Mouse (Mus musculus) hindbrain, embryonic 15.5 days (tissue): ENCODE measurements at regions not wholly inside any gene's neighbourhood (a gene's known extent, or its start where the extent isn't known, plus 50 kb on each side); places are given as distances from the start of the nearest gene placed in this dataset.

Experiments used
- ATAC-seq: fragments of 200-750 bp; cut with Nextera tagmentation; 2 replicates; pipeline ENCODE4 v1.8.0; 2017; ENCODE audit warnings: low read depth, moderate number of reproducible peaks, moderate TSS enrichment; ENCODE audit not compliant: low FRiP score
- H3K27ac ChIP-seq: fragments of 300-500 bp; sonication (generic); replicated peaks from 2 replicates; pipeline ENCODE4 v1.5.1; 2015; ENCODE audit warnings: mild to moderate bottlenecking, inconsistent platforms
- H3K27me3 ChIP-seq: fragments of 300-500 bp; sonication (generic); 2 replicates; pipeline ENCODE4 v1.6.1; 2015; ENCODE audit warnings: control low read depth, inconsistent platforms
- H3K36me3 ChIP-seq: fragments of 300-500 bp; sonication (generic); 2 replicates; pipeline ENCODE4 v1.6.1; 2015; ENCODE audit warnings: control low read depth, inconsistent platforms
- H3K4me1 ChIP-seq: fragments of 300-500 bp; sonication (generic); replicated peaks from 2 replicates; pipeline ENCODE4 v1.6.1; 2015; ENCODE audit warnings: control low read depth, inconsistent platforms
- H3K4me2 ChIP-seq: fragments of 300-500 bp; sonication (generic); 2 replicates; pipeline ENCODE4 v1.6.1; 2015; ENCODE audit warnings: moderate library complexity, mild to moderate bottlenecking, inconsistent platforms
- H3K4me3 ChIP-seq: fragments of 300-500 bp; sonication (generic); 2 replicates; pipeline ENCODE4 v1.5.1; 2015; ENCODE audit warnings: mild to moderate bottlenecking, inconsistent platforms
- H3K9ac ChIP-seq: fragments of 300-500 bp; sonication (generic); 2 replicates; pipeline ENCODE4 v1.6.1; 2015; ENCODE audit warnings: inconsistent platforms
- H3K9me3 ChIP-seq: fragments of 300-500 bp; sonication (generic); 2 replicates; pipeline ENCODE4 v1.6.1; 2016; ENCODE audit warnings: control low read depth, inconsistent platforms
- WGBS: fragments of 180-500 bp; shearing (Covaris S2); methylation state at CpG from one replicate; pipeline ENCODE4 v1.1.7; 2015; 5-methylcytosine and 5-hydroxymethylcytosine counted together

DNA sequence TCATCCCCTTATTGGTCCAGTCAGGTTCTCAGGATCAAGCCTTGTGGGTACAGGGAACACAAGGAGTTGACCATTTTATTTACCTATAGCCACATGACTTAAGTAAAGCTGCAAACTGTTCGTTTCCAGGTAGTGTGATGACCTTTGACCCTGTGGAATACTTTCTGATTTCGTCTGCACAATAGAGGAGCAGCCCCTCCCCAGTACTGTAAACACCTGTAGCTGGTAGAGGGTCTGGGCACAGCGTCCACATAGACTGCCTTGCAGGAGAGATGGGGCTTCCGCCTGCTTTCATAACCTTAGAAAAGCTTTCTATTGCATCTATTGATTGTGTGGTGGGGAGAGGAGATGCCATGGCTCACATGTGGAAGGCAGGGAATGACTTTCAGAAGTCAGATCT is 105.2 kb upstream of the Tsc22d1 start:
- ATAC-seq, result no peak
- H3K36me3 ChIP-seq, result no peaks in the 10 kb centered on the region
- H3K4me2 ChIP-seq, result no peak overlapping the region
- H3K9me3 ChIP-seq, result no peaks in the 10 kb centered on the region
- H3K4me1 ChIP-seq, result peaks cover 21% of the 10 kb centered on the region
- H3K27ac ChIP-seq, result no peak overlapping the region
- H3K9ac ChIP-seq, result no peak overlapping the region
- H3K4me3 ChIP-seq, result no peak overlapping the region
- H3K27me3 ChIP-seq, result no peaks in the 10 kb centered on the region
- WGBS, result 85% methylated on average over 4 of the region's 4 CpGs

DNA sequence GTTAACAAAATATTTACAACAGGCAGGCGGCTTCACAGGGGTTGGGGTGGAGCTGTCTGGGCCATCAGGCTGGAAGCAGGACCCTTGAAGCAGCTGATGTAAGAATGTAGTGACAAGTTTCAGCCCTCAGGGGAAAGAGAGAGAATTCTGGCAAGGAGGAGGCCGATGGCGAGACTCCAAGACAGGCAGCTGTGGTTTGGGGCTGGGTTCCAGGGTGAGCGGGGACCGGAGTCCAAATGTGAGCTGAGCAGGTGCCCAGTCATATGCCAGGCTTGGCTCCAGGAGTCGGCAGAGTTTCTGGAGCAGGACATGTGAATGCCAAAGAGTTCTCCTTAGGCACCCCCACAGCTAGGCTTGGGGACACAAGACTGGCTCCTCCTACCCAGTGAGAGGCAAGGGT is 104.5 kb upstream of the Tsc22d1 start:
- 57% methylated on average over 6 of the region's 6 CpGs for WGBS

DNA sequence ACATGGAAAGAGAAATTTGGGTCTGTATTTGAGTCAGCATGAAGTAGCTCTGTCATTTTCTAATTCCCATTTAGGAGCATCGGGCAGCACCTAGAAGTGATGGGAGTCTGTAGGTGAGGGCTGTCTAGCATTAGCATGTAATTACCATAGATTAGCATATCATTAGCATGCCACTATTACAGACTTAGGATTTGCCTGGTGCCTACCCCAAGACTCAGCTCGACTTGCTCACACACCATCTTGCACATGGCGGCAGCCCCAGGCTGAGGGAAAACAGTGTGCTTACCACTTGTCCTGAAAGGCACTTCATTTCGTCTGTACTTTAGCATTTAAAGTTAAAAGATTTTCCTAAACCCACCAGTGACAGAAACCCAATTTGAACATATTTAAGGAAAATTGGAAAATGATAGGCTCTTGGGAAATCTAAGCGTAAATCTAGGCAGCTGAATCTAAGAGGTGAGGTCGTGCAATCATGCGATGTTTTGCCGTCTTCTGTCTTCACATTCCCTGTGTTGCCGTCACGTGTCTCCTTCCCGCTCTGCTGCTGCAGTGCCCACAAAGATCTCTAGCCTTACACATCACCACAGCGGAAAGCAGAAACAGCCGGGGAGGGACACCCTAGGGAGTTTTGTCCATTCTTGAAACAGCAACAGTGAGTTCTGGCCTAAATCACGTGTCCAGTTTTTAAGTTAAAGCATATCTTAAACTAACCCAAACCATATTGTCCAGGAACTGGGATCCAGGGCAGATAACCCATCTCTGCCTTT is 101.2 kb upstream of the Tsc22d1 start:
- WGBS, result 42% methylated on average over 14 of the region's 14 CpGs
- no peak overlapping the region for H3K4me3 ChIP-seq
- 0 out of 2 replicates have a peak, but pooled peaks have one; percentile 46 for ATAC-seq

More for the DNA sequence above, 104.5 kb upstream of the Tsc22d1 start:
- no peaks in the 10 kb centered on the region for H3K9me3 ChIP-seq
- H3K27ac ChIP-seq, result no peak overlapping the region
- H3K27me3 ChIP-seq, result no peaks in the 10 kb centered on the region
- H3K4me1 ChIP-seq, result peaks cover 21% of the 10 kb centered on the region
- no peak overlapping the region for H3K4me2 ChIP-seq
- no peak overlapping the region for H3K9ac ChIP-seq
- no peaks in the 10 kb centered on the region for H3K36me3 ChIP-seq
- ATAC-seq, result peak; percentile 86
- no peak overlapping the region for H3K4me3 ChIP-seq

DNA sequence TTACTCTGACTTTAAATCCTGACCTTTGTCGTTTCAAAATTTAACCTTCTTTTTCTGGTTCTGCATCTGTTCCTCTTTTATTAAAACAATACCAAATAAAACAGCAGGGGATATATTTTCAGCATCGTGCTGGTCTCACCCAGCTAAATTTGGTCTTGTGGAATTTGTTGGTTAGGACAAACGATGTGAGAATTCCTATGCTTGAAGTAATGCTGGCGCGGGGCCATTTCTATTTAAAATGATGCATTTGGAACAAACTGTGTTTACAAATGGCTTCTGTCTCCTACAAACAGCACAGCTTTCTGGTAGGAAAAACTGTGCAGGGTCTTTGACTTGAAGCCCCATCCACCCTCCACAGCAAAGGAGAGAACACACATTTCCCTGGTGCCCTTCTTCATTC is 96.3 kb upstream of the Tsc22d1 start:
- Histone ChIP-seq H3K9ac (no peak overlapping the region), H3K4me3 (no peak overlapping the region), H3K4me1 (peaks cover 6% of the 10 kb centered on the region; the same call in 1 of the 2 replicates), H3K27ac (no peak overlapping the region), H3K27me3 (no peaks in the 10 kb centered on the region), H3K9me3 (no peaks in the 10 kb centered on the region), H3K36me3 (no peaks in the 10 kb centered on the region), H3K4me2 (no peak overlapping the region)
- WGBS, result 66% methylated on average over 5 of the region's 5 CpGs
- no peak for ATAC-seq

More for the DNA sequence above, 101.2 kb upstream of the Tsc22d1 start:
- Histone ChIP-seq H3K36me3 (no peaks in the 10 kb centered on the region), H3K27ac (no peak overlapping the region), H3K9ac (no peak overlapping the region), H3K4me2 (peak overlapping the region; percentile 6; the same call in 1 of the 2 replicates), H3K4me1 (peaks cover 15% of the 10 kb centered on the region), H3K9me3 (no peaks in the 10 kb centered on the region), H3K27me3 (no peaks in the 10 kb centered on the region)

DNA sequence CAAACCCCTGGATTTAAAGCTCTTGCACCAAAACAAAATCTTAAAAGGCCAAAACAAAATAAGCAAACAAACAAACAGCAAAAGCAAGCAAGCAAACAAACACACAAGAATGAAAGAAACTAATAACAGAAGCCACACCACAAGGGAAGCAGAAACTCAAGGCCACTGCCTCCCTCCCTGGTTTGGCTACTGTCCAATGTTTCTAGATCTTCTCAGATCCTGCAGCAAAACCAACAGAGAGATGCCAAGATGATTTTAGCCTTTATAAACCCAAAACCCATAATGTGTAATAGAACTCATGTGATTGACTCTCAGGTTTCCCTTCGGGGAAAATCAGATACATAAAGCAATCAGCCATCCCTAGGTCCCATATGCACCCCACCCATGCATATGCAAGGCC is 90.5 kb upstream of the Tsc22d1 start:
- ATAC-seq, result no peak
- 89% methylated on average over 1 of the region's 1 CpGs for WGBS
- no peak overlapping the region for H3K9ac ChIP-seq
- no peak overlapping the region for H3K4me3 ChIP-seq
- no peaks in the 10 kb centered on the region for H3K27me3 ChIP-seq
- H3K4me1 ChIP-seq, result no peaks in the 10 kb centered on the region
- H3K9me3 ChIP-seq, result no peaks in the 10 kb centered on the region
- H3K4me2 ChIP-seq, result no peak overlapping the region
- no peak overlapping the region for H3K27ac ChIP-seq
- H3K36me3 ChIP-seq, result no peaks in the 10 kb centered on the region

DNA sequence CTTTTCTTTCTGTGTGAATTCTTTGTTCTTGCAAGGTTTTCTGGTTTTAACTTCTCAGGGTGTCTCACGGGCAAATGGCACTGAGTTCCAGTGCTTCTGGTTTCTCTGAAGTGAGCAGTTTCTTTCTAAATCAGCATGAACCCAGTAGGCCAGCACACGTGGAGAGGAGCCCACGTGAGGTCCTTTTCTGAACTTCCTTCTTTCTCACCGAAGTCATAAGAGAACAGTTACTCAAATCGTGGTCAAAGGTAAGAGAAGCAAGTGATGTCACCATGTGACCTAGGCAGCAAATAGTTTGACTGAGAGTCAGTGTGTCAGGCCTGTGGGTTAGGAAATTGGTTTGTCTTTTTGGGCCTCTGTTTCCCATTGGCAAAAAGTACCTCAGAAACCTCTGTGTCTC is 84.8 kb upstream of the Tsc22d1 start:
- Histone ChIP-seq H3K9ac (no peak overlapping the region), H3K27ac (no peak overlapping the region), H3K4me1 (peaks cover 11% of the 10 kb centered on the region), H3K9me3 (no peaks in the 10 kb centered on the region), H3K36me3 (no peaks in the 10 kb centered on the region), H3K4me3 (no peak overlapping the region), H3K27me3 (no peaks in the 10 kb centered on the region), H3K4me2 (no peak overlapping the region)
- WGBS, result 83% methylated on average over 5 of the region's 5 CpGs
- no peak for ATAC-seq

DNA sequence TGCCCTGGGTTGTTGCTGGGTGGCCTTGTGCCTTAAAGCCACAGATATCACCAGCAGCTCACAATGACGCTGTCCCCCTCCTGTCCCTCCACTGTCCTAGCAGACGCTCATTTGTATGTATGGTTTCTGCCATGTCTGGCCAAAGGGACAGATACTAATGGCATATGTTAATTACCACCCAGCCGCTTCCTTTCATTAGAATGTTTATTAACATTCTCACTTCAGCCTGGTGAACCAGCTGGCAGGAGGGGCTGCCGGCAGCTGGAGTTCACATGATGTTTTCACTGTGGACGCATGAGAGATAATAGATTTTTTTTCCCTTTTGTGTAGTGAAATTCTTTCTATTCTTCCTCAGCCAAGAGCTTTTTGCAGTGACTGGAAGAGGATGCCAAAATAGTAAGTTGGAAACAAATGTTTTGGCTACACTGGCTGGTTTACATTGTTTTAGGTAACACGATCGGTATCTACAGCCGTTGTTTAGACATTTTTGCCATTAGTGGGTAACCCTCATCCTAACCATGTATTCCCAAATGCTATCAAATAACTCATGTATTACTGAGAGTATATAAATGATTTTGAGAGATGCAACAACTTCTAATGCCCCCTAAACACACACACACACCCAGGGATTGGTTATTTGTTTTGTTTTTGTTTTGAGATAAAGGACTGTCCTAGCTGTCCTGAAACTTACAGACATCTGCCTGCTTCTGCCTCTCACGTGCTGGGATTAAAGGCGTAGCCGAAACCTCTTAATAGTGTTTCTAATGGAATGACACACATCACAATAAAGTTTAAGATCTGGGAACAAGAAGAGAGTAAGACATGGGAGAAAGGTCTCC is 83.0 kb upstream of the Tsc22d1 start:
- H3K4me2 ChIP-seq, result peak overlapping the region; percentile 28
- peak; percentile 84 for ATAC-seq
- H3K27me3 ChIP-seq, result no peaks in the 10 kb centered on the region
- 0 out of 2 replicates have a peak overlapping the region, but pooled peaks have one; percentile 9 for H3K27ac ChIP-seq
- H3K4me1 ChIP-seq, result peaks cover 11% of the 10 kb centered on the region
- H3K4me3 ChIP-seq, result no peak overlapping the region
- WGBS, result 9% methylated on average over 11 of the region's 11 CpGs
- H3K9me3 ChIP-seq, result no peaks in the 10 kb centered on the region
- no peaks in the 10 kb centered on the region for H3K36me3 ChIP-seq
- H3K9ac ChIP-seq, result no peak overlapping the region

DNA sequence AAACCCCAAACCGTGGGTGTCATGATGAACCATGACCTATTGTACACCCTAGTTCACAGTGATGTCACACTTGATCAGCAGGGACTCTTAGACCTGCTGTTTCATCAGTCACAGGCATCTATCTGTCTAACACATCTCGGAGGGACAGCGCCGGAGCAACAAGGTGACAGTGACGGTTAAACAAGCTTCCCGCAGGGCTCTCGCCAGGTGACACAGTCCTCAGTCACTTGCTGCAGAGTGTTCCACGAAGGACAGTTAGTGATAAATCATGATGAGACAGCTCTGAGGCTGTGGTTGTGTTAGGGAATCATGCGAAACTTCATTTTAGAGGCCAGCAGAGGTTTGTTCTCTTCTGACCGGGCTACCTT is 82.4 kb upstream of the Tsc22d1 start:
- Histone ChIP-seq H3K4me1 (peaks cover 11% of the 10 kb centered on the region), H3K4me2 (no peak overlapping the region), H3K27ac (no peak overlapping the region), H3K4me3 (no peak overlapping the region), H3K27me3 (no peaks in the 10 kb centered on the region), H3K9me3 (no peaks in the 10 kb centered on the region), H3K9ac (no peak overlapping the region), H3K36me3 (no peaks in the 10 kb centered on the region)
- peak; percentile 56; the same call in 1 of the 2 replicates for ATAC-seq
- WGBS, result 26% methylated on average over 10 of the region's 10 CpGs

DNA sequence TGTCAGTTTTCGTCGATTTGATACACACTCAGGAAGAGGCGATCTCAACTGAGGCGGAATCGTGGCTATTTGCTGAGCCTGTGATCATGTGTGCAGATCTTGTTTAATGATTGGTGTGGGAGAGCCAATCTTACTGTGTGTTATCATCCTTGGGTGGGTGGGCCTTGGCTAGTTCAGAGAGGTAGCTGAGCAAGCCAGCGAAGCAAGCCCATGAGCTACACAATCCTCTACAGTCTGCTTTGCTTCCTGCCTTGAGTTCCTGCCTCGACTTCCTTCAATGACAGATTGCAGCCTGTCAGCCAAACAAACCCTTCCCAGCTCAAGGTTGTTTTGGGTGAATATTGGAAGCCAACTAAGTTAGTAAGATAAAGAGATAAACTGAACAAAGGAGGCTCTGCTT is 74.0 kb upstream of the Tsc22d1 start:
- 96% methylated on average over 7 of the region's 7 CpGs for WGBS
- Histone ChIP-seq H3K4me3 (no peak overlapping the region), H3K27ac (no peak overlapping the region), H3K36me3 (no peaks in the 10 kb centered on the region), H3K27me3 (no peaks in the 10 kb centered on the region), H3K4me1 (no peaks in the 10 kb centered on the region), H3K4me2 (no peak overlapping the region), H3K9me3 (no peaks in the 10 kb centered on the region), H3K9ac (no peak overlapping the region)
- ATAC-seq, result no peak

DNA sequence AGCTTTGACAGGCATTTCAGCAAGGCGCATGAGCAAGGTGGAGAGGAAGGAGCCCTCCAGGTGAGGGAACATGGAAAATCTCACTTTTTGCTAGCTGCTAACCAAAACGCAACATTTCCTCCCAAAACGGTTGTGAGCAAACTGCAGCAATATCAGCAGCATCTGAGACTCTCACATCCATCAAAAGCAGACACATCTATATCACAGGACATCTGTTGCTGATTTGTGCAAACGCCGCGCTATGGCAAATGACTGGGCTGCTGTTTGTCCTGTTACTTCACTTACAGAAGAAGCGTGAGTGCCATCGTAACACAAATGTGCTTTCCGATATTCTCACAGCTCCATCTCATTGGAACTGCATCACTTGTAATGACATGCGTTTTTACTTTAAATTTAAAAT is 73.5 kb upstream of the Tsc22d1 start:
- H3K9ac ChIP-seq, result no peak overlapping the region
- H3K27ac ChIP-seq, result no peak overlapping the region
- 83% methylated on average over 10 of the region's 10 CpGs for WGBS
- ATAC-seq, result no peak
- no peak overlapping the region for H3K4me3 ChIP-seq
- H3K36me3 ChIP-seq, result no peaks in the 10 kb centered on the region
- H3K9me3 ChIP-seq, result no peaks in the 10 kb centered on the region
- no peaks in the 10 kb centered on the region for H3K4me1 ChIP-seq
- H3K27me3 ChIP-seq, result no peaks in the 10 kb centered on the region
- no peak overlapping the region for H3K4me2 ChIP-seq

DNA sequence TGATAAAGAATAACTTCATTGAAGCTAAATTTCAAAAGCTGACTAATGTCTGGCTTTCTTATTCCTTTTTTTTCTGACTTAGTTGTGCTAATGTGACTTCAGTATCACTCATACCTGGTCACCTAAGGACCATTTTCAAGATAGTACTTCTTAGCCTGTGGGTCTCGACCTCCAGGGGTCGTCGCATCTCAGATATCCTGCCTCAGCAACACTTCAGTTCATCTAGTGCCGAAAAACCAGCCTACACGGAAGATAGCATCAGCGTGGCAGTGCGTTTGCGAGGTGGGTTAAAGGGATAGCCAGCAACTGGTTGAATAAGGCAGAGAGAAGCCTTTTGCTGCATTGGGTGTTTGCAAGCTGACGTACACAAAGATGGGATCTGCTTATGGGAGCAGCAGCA is 62.9 kb upstream of the Tsc22d1 start:
- no peaks in the 10 kb centered on the region for H3K4me1 ChIP-seq
- no peak overlapping the region for H3K4me2 ChIP-seq
- H3K9ac ChIP-seq, result no peak overlapping the region
- no peak for ATAC-seq
- 63% methylated on average over 9 of the region's 9 CpGs for WGBS
- no peak overlapping the region for H3K4me3 ChIP-seq
- H3K36me3 ChIP-seq, result no peaks in the 10 kb centered on the region
- H3K9me3 ChIP-seq, result no peaks in the 10 kb centered on the region
- no peak overlapping the region for H3K27ac ChIP-seq
- no peaks in the 10 kb centered on the region for H3K27me3 ChIP-seq

DNA sequence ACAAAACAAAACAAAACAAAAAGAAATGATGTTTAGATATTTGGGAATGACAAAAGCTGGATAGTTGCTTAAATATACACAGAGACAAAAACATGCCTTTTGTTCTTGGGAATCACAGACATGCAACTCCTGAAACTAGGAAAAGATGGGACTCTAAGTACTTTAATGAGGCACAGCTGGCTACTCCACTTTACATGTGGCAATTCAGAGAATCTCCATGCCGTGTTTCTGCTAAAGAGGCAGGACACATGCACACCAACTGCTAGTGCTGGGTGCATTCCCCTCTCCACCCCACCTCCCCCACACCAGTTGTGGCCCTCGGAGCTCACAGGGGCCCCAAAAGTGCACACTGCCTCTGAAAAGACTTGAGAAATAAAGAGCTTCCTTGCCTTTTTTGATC is 58.6 kb upstream of the Tsc22d1 start:
- H3K4me1 ChIP-seq, result no peaks in the 10 kb centered on the region
- no peak overlapping the region for H3K4me3 ChIP-seq
- H3K9ac ChIP-seq, result no peak overlapping the region
- no peaks in the 10 kb centered on the region for H3K27me3 ChIP-seq
- ATAC-seq, result no peak
- no peak overlapping the region for H3K27ac ChIP-seq
- H3K36me3 ChIP-seq, result no peaks in the 10 kb centered on the region
- no peak overlapping the region for H3K4me2 ChIP-seq
- 63% methylated on average over 2 of the region's 2 CpGs for WGBS
- no peaks in the 10 kb centered on the region for H3K9me3 ChIP-seq
